18 mouse cellular contexts compared by ENCODE assay signal in genomic region chr17:65243716-65244115, GRCm38 (mm10).
DNase-seq lines count a peak whose midpoint lies in the region; ATAC-seq and TF ChIP-seq lines count a peak whose summit lies in the region.
"Had no signal": no experiment of that assay in that cellular context is flagged by ENCODE, and none has a peak within 500 bp of the region (broad histone marks: within the 10 kb centered on the region; RNA-seq: fewer than 3 reads in every experiment).

No protein-coding gene starts in this region.

- H3K4me1 ChIP-seq in forebrain, embryonic 13.5 days: 0 out of 2 replicates have a peak, but pooled peaks cover 4% of the 10 kb centered on the region
- H3K4me1 ChIP-seq in forebrain, embryonic 12.5 days: no peaks in the 10 kb centered on the region
- H3K4me1 ChIP-seq in hindbrain, postnatal 0 days (ENCODE audit: insufficient read depth, low read length): no peaks in the 10 kb centered on the region
- H3K4me1 ChIP-seq in hindbrain, embryonic 11.5 days (replicated peaks; ENCODE audit: control insufficient read depth, insufficient read depth, low read length): no peaks in the 10 kb centered on the region
- H3K4me1 ChIP-seq: heart, embryonic 13.5 days; hindbrain, embryonic 13.5 days had no signal

- H3K27me3 ChIP-seq in forebrain, embryonic 13.5 days: no peaks in the 10 kb centered on the region
- H3K27me3 ChIP-seq in forebrain, embryonic 12.5 days: no peaks in the 10 kb centered on the region
- H3K27me3 ChIP-seq in hindbrain, postnatal 0 days (ENCODE audit: insufficient read depth, low read length): no peaks in the 10 kb centered on the region
- no peaks in the 10 kb centered on the region for H3K27me3 ChIP-seq in hindbrain, embryonic 11.5 days (ENCODE audit: control insufficient read depth, insufficient read depth, low read length)
- H3K27me3 ChIP-seq: heart, embryonic 13.5 days; hindbrain, embryonic 13.5 days had no signal

- WGBS in forebrain, embryonic 13.5 days: 63% methylated on average over 5 of the region's 5 CpGs
- 68% methylated on average over 5 of the region's 5 CpGs for WGBS in forebrain, embryonic 12.5 days
- 70% methylated on average over 5 of the region's 5 CpGs for WGBS in hindbrain, postnatal 0 days
- 90% methylated on average over 5 of the region's 5 CpGs for WGBS in hindbrain, embryonic 11.5 days

- peak; percentile 40 for DNase-seq in hindbrain, postnatal 0 days (ENCODE audit: low spot score)
- no peak for DNase-seq in hindbrain, embryonic 11.5 days (ENCODE audit: low spot score)
- DNase-seq in brain, embryonic 14.5 days (ENCODE audit: low read depth): peak; percentile 63
- peak; percentile 53 for DNase-seq in retina, embryonic 14.5 days (ENCODE audit: low spot score)
- DNase-seq: adrenal gland, adult 2 months; adrenal gland, postnatal 25 days; cerebellum, adult 11 months; cerebellum, adult 8-10 months; gastrocnemius, adult 2 months; gastrocnemius, postnatal 25 days; heart, postnatal 36 days; kidney, adult 2 months had no signal

- no peak overlapping the region for H3K4me3 ChIP-seq in forebrain, embryonic 13.5 days
- no peak overlapping the region for H3K4me3 ChIP-seq in forebrain, embryonic 12.5 days (replicated peaks)
- H3K4me3 ChIP-seq in hindbrain, postnatal 0 days (ENCODE audit: low read length): no peak overlapping the region
- H3K4me3 ChIP-seq in hindbrain, embryonic 11.5 days (ENCODE audit: low read depth, low read length): no peak overlapping the region
- H3K4me3 ChIP-seq: gastrocnemius, adult 2 months; heart, embryonic 13.5 days; hindbrain, embryonic 13.5 days had no signal

- no peaks in the 10 kb centered on the region for H3K36me3 ChIP-seq in forebrain, embryonic 13.5 days (ENCODE audit: poor library complexity, severe bottlenecking)
- no peaks in the 10 kb centered on the region for H3K36me3 ChIP-seq in forebrain, embryonic 12.5 days (replicated peaks)
- no peaks in the 10 kb centered on the region for H3K36me3 ChIP-seq in hindbrain, postnatal 0 days (ENCODE audit: insufficient read depth, low read length)
- H3K36me3 ChIP-seq in hindbrain, embryonic 11.5 days (ENCODE audit: control insufficient read depth, insufficient read depth, low read length): no peaks in the 10 kb centered on the region
- H3K36me3 ChIP-seq: heart, embryonic 13.5 days; hindbrain, embryonic 13.5 days had no signal

- no peak overlapping the region for H3K27ac ChIP-seq in forebrain, embryonic 13.5 days
- H3K27ac ChIP-seq in forebrain, embryonic 12.5 days: no peak overlapping the region
- no peak overlapping the region for H3K27ac ChIP-seq in hindbrain, postnatal 0 days
- no peak overlapping the region for H3K27ac ChIP-seq in hindbrain, embryonic 11.5 days (ENCODE audit: low read depth, low read length)
- H3K27ac ChIP-seq: gastrocnemius, adult 2 months; heart, embryonic 13.5 days; hindbrain, embryonic 13.5 days had no signal

- TF ChIP-seq POLR2A in brain, embryonic 14.5 days (IDR thresholded peaks at IDR 0.05; ENCODE audit: borderline replicate concordance, extremely low read depth, insufficient read depth, insufficient read length, poor library complexity, severe bottlenecking): no peak

- ATAC-seq in forebrain, embryonic 13.5 days: peak; percentile 24; the same call in 1 of the 2 replicates
- ATAC-seq in forebrain, embryonic 12.5 days (ENCODE audit: low FRiP score): no peak; the same call in 1 of the 2 replicates
- ATAC-seq in hindbrain, postnatal 0 days: no peak
- no peak for ATAC-seq in hindbrain, embryonic 11.5 days (ENCODE audit: low FRiP score)
- no peak for ATAC-seq in erythroblast, adult 5-6 weeks (replicated peaks; ENCODE audit: low FRiP score, poor library complexity, severe bottlenecking)
- ATAC-seq: intestine, embryonic 16.5 days had no signal

- H3K9ac ChIP-seq in forebrain, embryonic 13.5 days: no peak overlapping the region
- H3K9ac ChIP-seq in forebrain, embryonic 12.5 days: no peak overlapping the region
- no peak overlapping the region for H3K9ac ChIP-seq in hindbrain, postnatal 0 days (replicated peaks; ENCODE audit: low read length)
- H3K9ac ChIP-seq in hindbrain, embryonic 11.5 days (ENCODE audit: low read depth, low read length): no peak overlapping the region
- H3K9ac ChIP-seq: heart, embryonic 13.5 days; hindbrain, embryonic 13.5 days had no signal

- H3K4me2 ChIP-seq in forebrain, embryonic 13.5 days: no peak overlapping the region
- no peak overlapping the region for H3K4me2 ChIP-seq in forebrain, embryonic 12.5 days
- no peak overlapping the region for H3K4me2 ChIP-seq in hindbrain, postnatal 0 days (ENCODE audit: low read depth, low read length)
- no peak overlapping the region for H3K4me2 ChIP-seq in hindbrain, embryonic 11.5 days (replicated peaks; ENCODE audit: low read depth, low read length)
- H3K4me2 ChIP-seq: heart, embryonic 13.5 days; hindbrain, embryonic 13.5 days had no signal

- H3K9me3 ChIP-seq in forebrain, embryonic 13.5 days (replicated peaks): no peaks in the 10 kb centered on the region
- no peaks in the 10 kb centered on the region for H3K9me3 ChIP-seq in forebrain, embryonic 12.5 days
- no peaks in the 10 kb centered on the region for H3K9me3 ChIP-seq in hindbrain, postnatal 0 days (ENCODE audit: low read length)
- no peaks in the 10 kb centered on the region for H3K9me3 ChIP-seq in hindbrain, embryonic 11.5 days (ENCODE audit: control insufficient read depth, low read length)
- H3K9me3 ChIP-seq: heart, embryonic 13.5 days had no signal

- TF ChIP-seq CTCF in hindbrain, postnatal 0 days (IDR thresholded peaks at IDR 0.05; ENCODE audit: low read depth): no peak
- no peak for TF ChIP-seq CTCF in brain, embryonic 14.5 days (IDR thresholded peaks at IDR 0.05; ENCODE audit: borderline replicate concordance, extremely low read depth, insufficient read depth, insufficient read length)
